Mouse (Mus musculus) liver, adult 2 months (tissue): ENCODE results near the gene Tsnax. TPM values are rescaled to one million over a fixed set of nuclear protein-coding genes. Genes with fewer than 3 reads are reported as not detected.

Source experiments
- DNase-seq: peaks from one replicate; pipeline ENCODE4 v3.0.0-alpha.2; 2011; ENCODE audit warnings: low read depth, low spot score; ENCODE audit errors: extremely low read depth
- H3K27ac ChIP-seq: fragments of 200-500 bp; replicated peaks from 2 replicates; pipeline ENCODE4 v1.5.1; 2012; ENCODE audit warnings: low read depth, mild to moderate bottlenecking, control low read depth, inconsistent platforms, low read length; ENCODE audit not compliant: insufficient read depth
- H3K27me3 ChIP-seq: fragments of 200-500 bp; 2 replicates; pipeline ENCODE4 v1.6.1; 2012; ENCODE audit warnings: mild to moderate bottlenecking, moderate library complexity, low read length, inconsistent platforms; ENCODE audit not compliant: control insufficient read depth, insufficient read depth
- H3K36me3 ChIP-seq: fragments of 200-500 bp; 2 replicates; pipeline ENCODE4 v1.6.1; 2012; ENCODE audit warnings: low read length, inconsistent platforms; ENCODE audit not compliant: control insufficient read depth, insufficient read depth
- H3K4me1 ChIP-seq: fragments of 200-500 bp; 2 replicates; pipeline ENCODE4 v1.6.1; 2011; ENCODE audit warnings: low read length; ENCODE audit not compliant: control insufficient read depth, insufficient read depth
- H3K4me3 ChIP-seq: fragments of 200-500 bp; 2 replicates; pipeline ENCODE4 v1.5.1; 2011; ENCODE audit warnings: low read depth, mild to moderate bottlenecking, control low read depth, low read length, moderate library complexity; ENCODE audit not compliant: insufficient read depth
- H3K79me2 ChIP-seq: fragments of 200-500 bp; 2 replicates; pipeline ENCODE4 v1.6.1; 2012; ENCODE audit warnings: inconsistent platforms, mild to moderate bottlenecking, low read length, moderate library complexity; ENCODE audit not compliant: control insufficient read depth, insufficient read depth
- H3K9ac ChIP-seq: fragments of 200-500 bp; 2 replicates; pipeline ENCODE4 v1.6.1; 2012; ENCODE audit warnings: low read depth, mild to moderate bottlenecking, control low read depth, inconsistent platforms, low read length
- CTCF ChIP-seq: fragments of 200-500 bp; IDR thresholded peaks from 2 replicates; pipeline ENCODE4 v1.5.1; 2011; ENCODE audit warnings: low read depth, low read length, control low read depth
- POLR2A ChIP-seq: fragments of 200-500 bp; IDR thresholded peaks from 2 replicates; pipeline ENCODE4 v1.6.1; 2011; ENCODE audit warnings: low read length, control low read depth; ENCODE audit not compliant: insufficient read depth; ENCODE audit errors: extremely low read depth
- WGBS: fragments of 180-500 bp; shearing (Covaris S2); methylation state at CpG from one replicate; pipeline ENCODE4 v1.1.7; 2018; 5-methylcytosine and 5-hydroxymethylcytosine counted together
- polyA plus RNA-seq: library from polyadenylated mRNA; depleted of rRNA; stranded (reverse); fragments of >200 nt; gene quantifications from 2 replicates; pipeline ENCODE4 v1.2.3, GENCODE M21; 2012
- total RNA-seq: library from RNA; depleted of rRNA; stranded (reverse); fragments of >200 nt; gene quantifications from 2 replicates; pipeline ENCODE4 v1.2.3, GENCODE M21; 2014

Tsnax gene
- total and polyA plus RNA-seq, 2 experiments, result 17.9 to 21.6 TPM

DNA sequence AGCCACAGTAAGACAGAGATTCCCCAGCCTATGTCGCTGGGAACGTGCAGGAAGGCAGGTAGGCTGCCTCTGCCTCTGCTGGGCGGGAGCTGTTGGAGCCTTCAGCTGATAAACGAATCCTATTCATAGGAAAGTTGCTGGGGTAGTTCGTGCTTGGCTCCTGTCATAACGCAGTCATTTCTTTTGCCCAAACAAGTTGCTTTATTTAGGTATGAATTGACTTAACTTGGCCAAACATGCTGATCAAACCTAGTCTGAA is 21.2 kb upstream of the Tsnax start:
- no peaks in the 10 kb centered on the region for H3K36me3 ChIP-seq
- DNase-seq, result no peak
- TF ChIP-seq CTCF (no peak), POLR2A (no peak)
- H3K27ac ChIP-seq, result no peak overlapping the region
- H3K4me1 ChIP-seq, result no peaks in the 10 kb centered on the region; the same call in 1 of the 2 replicates
- WGBS, result 40% methylated on average over 6 of the region's 6 CpGs
- H3K27me3 ChIP-seq, result peaks cover 2% of the 10 kb centered on the region; the same call in 1 of the 2 replicates
- H3K4me3 ChIP-seq, result no peak overlapping the region
- H3K79me2 ChIP-seq, result no peaks in the 10 kb centered on the region
- no peak overlapping the region for H3K9ac ChIP-seq

DNA sequence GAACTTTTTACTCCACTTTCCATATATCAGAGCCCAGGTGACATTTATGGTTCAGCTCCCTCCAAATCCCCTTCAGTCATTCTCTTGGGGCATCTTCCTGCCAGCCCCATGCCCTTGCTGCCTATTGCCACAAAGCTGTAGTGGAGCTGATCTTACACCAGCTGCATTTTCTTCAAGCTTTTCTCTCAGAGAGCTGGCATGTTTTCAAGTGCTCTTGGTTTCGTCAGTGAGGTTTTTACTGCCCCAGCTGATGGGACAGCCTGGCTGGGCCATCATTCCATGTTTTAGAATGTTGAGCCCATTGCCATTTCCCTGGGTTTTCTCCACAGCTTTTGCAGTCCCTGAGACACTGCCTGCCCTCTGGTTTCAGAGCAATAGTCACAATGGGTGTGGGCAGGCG is 17.0 kb upstream of the Tsnax start:
- Histone ChIP-seq H3K4me3 (no peak overlapping the region), H3K36me3 (no peaks in the 10 kb centered on the region)
- 85% methylated on average over 2 of the region's 2 CpGs for WGBS

DNA sequence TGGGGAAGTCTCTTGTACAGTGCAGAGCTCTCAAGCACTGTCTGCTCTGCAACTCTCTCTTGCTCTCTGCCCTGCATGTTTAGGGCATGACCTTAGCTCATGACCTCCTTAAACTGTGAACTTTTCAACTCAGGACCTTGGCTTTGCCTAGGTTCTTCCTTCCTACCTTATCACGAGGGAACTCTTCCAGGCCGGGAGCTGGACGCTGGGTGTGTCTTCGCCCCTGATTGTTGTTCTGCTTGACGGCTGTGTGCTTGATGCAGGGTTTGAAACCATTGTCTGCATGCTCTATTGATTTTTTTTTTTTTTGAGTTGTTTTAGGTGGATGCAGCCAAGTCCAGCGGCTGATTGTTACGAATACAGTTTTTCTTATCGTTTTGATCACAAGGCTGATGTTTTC is 11.3 kb downstream of the Tsnax start:
- Histone ChIP-seq H3K9ac (no peak overlapping the region), H3K79me2 (no peaks in the 10 kb centered on the region; the same call in 1 of the 2 replicates), H3K36me3 (peaks cover 29% of the 10 kb centered on the region), H3K27ac (no peak overlapping the region), H3K4me3 (no peak overlapping the region), H3K4me1 (no peaks in the 10 kb centered on the region; the same call in 1 of the 2 replicates), H3K27me3 (no peaks in the 10 kb centered on the region)
- TF ChIP-seq CTCF, result no peak
- TF ChIP-seq POLR2A, result no peak
- peak; percentile 37 for DNase-seq
- 35% methylated on average over 8 of the region's 8 CpGs for WGBS

More for the DNA sequence above, 17.0 kb upstream of the Tsnax start:
- DNase-seq, result no peak
- Histone ChIP-seq H3K27ac (no peak overlapping the region), H3K9ac (no peak overlapping the region), H3K4me1 (no peaks in the 10 kb centered on the region; the same call in 1 of the 2 replicates), H3K27me3 (peaks cover 2% of the 10 kb centered on the region; the same call in 1 of the 2 replicates), H3K79me2 (no peaks in the 10 kb centered on the region)
- no peak for TF ChIP-seq POLR2A
- TF ChIP-seq CTCF, result no peak

DNA sequence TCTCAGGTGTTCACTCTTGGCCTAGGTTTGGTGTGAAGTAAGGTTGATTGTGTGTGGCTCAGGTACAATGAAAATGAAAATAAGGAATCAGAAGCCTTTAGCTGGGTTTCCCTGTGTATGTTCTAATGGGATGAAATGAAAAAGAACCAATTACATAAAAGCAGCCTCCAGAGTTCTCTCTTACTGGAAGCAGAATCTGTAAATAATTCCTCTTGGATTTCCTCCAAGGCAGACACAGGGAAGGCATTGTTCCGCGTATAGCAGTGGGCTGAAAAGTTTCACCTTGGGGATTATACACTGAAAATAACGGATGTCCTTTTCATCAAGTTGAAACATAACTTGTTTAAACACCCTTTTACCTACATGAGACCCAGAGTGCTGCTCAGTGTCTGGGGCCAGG is 14.4 kb downstream of the Tsnax start:
- H3K27me3 ChIP-seq, result no peaks in the 10 kb centered on the region
- no peak overlapping the region for H3K27ac ChIP-seq
- no peaks in the 10 kb centered on the region; the same call in 1 of the 2 replicates for H3K4me1 ChIP-seq
- no peak overlapping the region for H3K9ac ChIP-seq
- peaks cover 39% of the 10 kb centered on the region for H3K36me3 ChIP-seq
- H3K4me3 ChIP-seq, result no peak overlapping the region
- 33% methylated on average over 3 of the region's 3 CpGs for WGBS
- no peaks in the 10 kb centered on the region; the same call in 1 of the 2 replicates for H3K79me2 ChIP-seq
- TF ChIP-seq CTCF, result no peak
- no peak for TF ChIP-seq POLR2A
- no peak for DNase-seq

DNA sequence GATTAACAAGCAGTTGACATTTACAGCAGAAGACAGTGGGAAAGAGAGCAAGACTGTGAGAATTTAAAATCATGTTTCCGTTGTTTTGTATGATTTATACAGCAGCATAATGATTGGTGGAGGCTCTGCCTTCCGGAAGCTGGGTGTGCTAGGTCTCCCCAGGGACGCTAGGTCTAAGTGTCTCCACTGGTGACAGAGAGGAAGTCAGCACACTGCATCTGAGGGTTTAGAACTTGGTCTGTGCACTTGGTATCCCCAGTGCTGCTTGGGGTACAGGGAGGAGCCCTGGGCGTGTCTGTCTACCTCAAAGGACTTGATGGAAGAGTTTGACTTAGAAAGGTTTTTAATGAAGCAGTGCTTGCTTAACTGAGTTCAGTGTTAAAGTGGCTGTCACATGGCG is 16.0 kb downstream of the Tsnax start:
- WGBS, result 98% methylated on average over 5 of the region's 5 CpGs
- Histone ChIP-seq H3K4me3 (no peak overlapping the region), H3K79me2 (no peaks in the 10 kb centered on the region; the same call in 1 of the 2 replicates), H3K9ac (no peak overlapping the region), H3K27ac (no peak overlapping the region), H3K27me3 (no peaks in the 10 kb centered on the region), H3K4me1 (no peaks in the 10 kb centered on the region; the same call in 1 of the 2 replicates), H3K36me3 (peaks cover 39% of the 10 kb centered on the region)
- TF ChIP-seq POLR2A (no peak), CTCF (no peak)
- DNase-seq, result no peak

DNA sequence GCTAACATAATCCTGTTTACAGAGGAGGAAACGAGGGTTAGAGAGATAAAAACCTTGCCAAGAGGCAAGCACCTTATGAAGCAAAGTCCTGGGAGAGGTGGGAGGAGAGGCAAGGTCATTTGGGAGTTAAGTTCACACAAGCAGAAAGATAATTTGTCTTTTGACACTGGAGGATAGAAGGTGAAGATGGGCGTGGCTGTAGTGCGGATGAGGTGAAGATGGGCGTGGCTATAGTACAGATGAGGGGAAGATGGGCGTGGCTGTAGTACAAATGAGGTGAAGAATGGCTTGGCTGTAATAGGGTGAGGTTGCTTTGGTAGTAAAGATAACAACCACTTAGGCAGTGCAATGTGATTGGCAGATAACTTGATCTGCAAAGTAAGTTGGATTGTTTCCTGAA is 18.5 kb downstream of the Tsnax start:
- H3K27me3 ChIP-seq, result no peaks in the 10 kb centered on the region
- DNase-seq, result no peak
- peaks cover 33% of the 10 kb centered on the region for H3K36me3 ChIP-seq

More for the DNA sequence above, 18.5 kb downstream of the Tsnax start:
- no peaks in the 10 kb centered on the region for H3K4me1 ChIP-seq
- 74% methylated on average over 5 of the region's 5 CpGs for WGBS
- no peak for TF ChIP-seq CTCF
- TF ChIP-seq POLR2A, result no peak
- H3K79me2 ChIP-seq, result no peaks in the 10 kb centered on the region
- H3K9ac ChIP-seq, result no peak overlapping the region
- H3K27ac ChIP-seq, result no peak overlapping the region
- no peak overlapping the region for H3K4me3 ChIP-seq
